Mouse (Mus musculus): Measurements from ENCODE around the gene Cux2. TPM values are rescaled to one million over a fixed set of nuclear protein-coding genes. Genes with fewer than 3 reads are reported as not detected.

Cux2 gene
- polyA plus RNA-seq (2014; fragmentation: Nextera tagmentation; extraction: Ambion mirVana), result 4.7 and 7.1 TPM in 2 replicates

- peak; percentile 81 for ATAC-seq (replicated peaks; ENCODE audit: insufficient number of reproducible peaks, low FRiP score, low TSS enrichment)
- WGBS (ENCODE audit: insufficient replicate concordance), result under 1% methylated on average over 87 of the region's 90 CpGs
- Histone ChIP-seq H3K36me3 (ENCODE audit: control insufficient read depth, insufficient read depth, low read length) (no peaks in the 10 kb centered on the region), H3K4me3 (ENCODE audit: low read depth, low read length) (peak within 1 kb of the TSS; percentile 81), H3K27me3 (ENCODE audit: control insufficient read depth, insufficient read depth, low read length) (peaks cover 49% of the 10 kb centered on the region), H3K4me2 (peak within 1 kb of the TSS; percentile 90), H3K9me3 (replicated peaks; ENCODE audit: control insufficient read depth, low read length) (no peaks in the 10 kb centered on the region), H3K27ac (ENCODE audit: low read depth, low read length) (peak within 1 kb of the TSS; percentile 62), H3K4me1 (ENCODE audit: control insufficient read depth, insufficient read depth, low read length) (peaks cover 30% of the 10 kb centered on the region), H3K9ac (ENCODE audit: low read depth, low read length) (peak within 1 kb of the TSS; percentile 88)
Observed at GRCm38 (mm10) chr5:122050017-122050831, at the start of gene Cux2. Gene Cux2, minus strand, starts transcription at chr5:122050102.

DNA sequence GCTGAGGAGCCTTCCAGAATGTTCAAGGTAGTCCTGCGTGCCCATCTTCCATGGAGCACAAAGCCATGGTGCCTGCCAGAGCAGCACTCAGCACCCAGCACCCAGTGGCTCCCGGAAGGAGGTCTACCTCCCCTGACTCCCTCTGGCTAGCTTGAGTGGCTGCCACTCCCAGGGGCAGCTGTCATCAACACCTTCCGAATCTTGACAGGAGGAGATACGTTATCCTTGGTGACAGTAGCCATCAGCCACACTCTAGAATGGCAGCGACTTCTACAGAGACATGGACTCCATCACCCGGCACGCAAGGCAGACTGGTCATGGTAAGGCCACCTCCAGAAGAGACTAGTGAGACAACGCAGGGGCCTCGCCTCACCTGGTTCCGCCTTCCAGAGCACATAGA is 44.5 kb upstream of the Cux2 start:
- 42% methylated on average over 10 of the region's 10 CpGs for WGBS (ENCODE audit: insufficient replicate concordance)
- peak overlapping the region; percentile 73; the same call in 1 of the 2 replicates for H3K9ac ChIP-seq (ENCODE audit: low read depth, low read length)
- H3K27me3 ChIP-seq (ENCODE audit: control insufficient read depth, insufficient read depth, low read length), result 0 out of 2 replicates have a peak, but pooled peaks cover 2% of the 10 kb centered on the region
- peak overlapping the region; percentile 35 for H3K4me3 ChIP-seq (ENCODE audit: low read depth, low read length)
- H3K9me3 ChIP-seq (replicated peaks; ENCODE audit: control insufficient read depth, low read length), result no peaks in the 10 kb centered on the region
- peak overlapping the region; percentile 58 for H3K4me2 ChIP-seq
- peaks cover 20% of the 10 kb centered on the region for H3K4me1 ChIP-seq (ENCODE audit: control insufficient read depth, insufficient read depth, low read length)
- H3K27ac ChIP-seq (ENCODE audit: low read depth, low read length), result peak overlapping the region; percentile 93
- H3K36me3 ChIP-seq (ENCODE audit: control insufficient read depth, insufficient read depth, low read length), result no peaks in the 10 kb centered on the region
- ATAC-seq (replicated peaks; ENCODE audit: insufficient number of reproducible peaks, low FRiP score, low TSS enrichment), result peak; percentile 67

DNA sequence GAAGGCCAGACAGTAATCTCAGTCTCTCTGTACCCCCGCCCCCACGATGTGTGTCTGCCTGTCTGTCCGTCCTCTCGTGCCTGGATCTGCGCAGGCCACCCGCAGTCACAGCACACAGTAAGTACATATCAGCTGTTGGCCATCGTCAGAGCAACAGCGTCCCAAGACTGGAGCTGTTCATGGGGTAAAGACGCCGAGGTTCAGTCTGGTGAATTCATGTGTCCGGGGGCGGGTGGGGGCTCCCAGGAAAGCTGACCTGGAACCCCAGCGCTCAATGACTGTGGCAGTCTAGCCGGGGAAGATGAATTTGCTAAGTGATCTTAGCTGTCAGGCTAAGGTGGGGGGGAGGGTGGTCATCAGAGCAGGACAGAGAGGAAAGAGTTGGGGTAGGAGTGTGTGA is 43.8 kb upstream of the Cux2 start:
- Histone ChIP-seq H3K27me3 (ENCODE audit: control insufficient read depth, insufficient read depth, low read length) (0 out of 2 replicates have a peak, but pooled peaks cover 2% of the 10 kb centered on the region), H3K9ac (ENCODE audit: low read depth, low read length) (peak overlapping the region; percentile 73), H3K4me3 (ENCODE audit: low read depth, low read length) (peak overlapping the region; percentile 35), H3K27ac (ENCODE audit: low read depth, low read length) (peak overlapping the region; percentile 88), H3K4me1 (ENCODE audit: control insufficient read depth, insufficient read depth, low read length) (peaks cover 19% of the 10 kb centered on the region), H3K36me3 (ENCODE audit: control insufficient read depth, insufficient read depth, low read length) (no peaks in the 10 kb centered on the region), H3K9me3 (replicated peaks; ENCODE audit: control insufficient read depth, low read length) (no peaks in the 10 kb centered on the region), H3K4me2 (peak overlapping the region; percentile 58)
- ATAC-seq (replicated peaks; ENCODE audit: insufficient number of reproducible peaks, low FRiP score, low TSS enrichment), result no peak
- WGBS (ENCODE audit: insufficient replicate concordance), result 55% methylated on average over 14 of the region's 14 CpGs

GRCm38 (mm10) chr5:122092794-122093193 is 42.9 kb upstream of the Cux2 start:
- Histone ChIP-seq H3K4me1 (ENCODE audit: control insufficient read depth, insufficient read depth, low read length) (peaks cover 14% of the 10 kb centered on the region), H3K27ac (ENCODE audit: low read depth, low read length) (peak overlapping the region; percentile 88), H3K4me2 (peak overlapping the region; percentile 58), H3K27me3 (ENCODE audit: control insufficient read depth, insufficient read depth, low read length) (0 out of 2 replicates have a peak, but pooled peaks cover 2% of the 10 kb centered on the region), H3K4me3 (ENCODE audit: low read depth, low read length) (no peak overlapping the region), H3K36me3 (ENCODE audit: control insufficient read depth, insufficient read depth, low read length) (no peaks in the 10 kb centered on the region), H3K9ac (ENCODE audit: low read depth, low read length) (peak overlapping the region; percentile 73; the same call in 1 of the 2 replicates), H3K9me3 (replicated peaks; ENCODE audit: control insufficient read depth, low read length) (no peaks in the 10 kb centered on the region)
- peak; percentile 74 for ATAC-seq (replicated peaks; ENCODE audit: insufficient number of reproducible peaks, low FRiP score, low TSS enrichment)
- WGBS (ENCODE audit: insufficient replicate concordance), result 39% methylated on average over 11 of the region's 11 CpGs

DNA sequence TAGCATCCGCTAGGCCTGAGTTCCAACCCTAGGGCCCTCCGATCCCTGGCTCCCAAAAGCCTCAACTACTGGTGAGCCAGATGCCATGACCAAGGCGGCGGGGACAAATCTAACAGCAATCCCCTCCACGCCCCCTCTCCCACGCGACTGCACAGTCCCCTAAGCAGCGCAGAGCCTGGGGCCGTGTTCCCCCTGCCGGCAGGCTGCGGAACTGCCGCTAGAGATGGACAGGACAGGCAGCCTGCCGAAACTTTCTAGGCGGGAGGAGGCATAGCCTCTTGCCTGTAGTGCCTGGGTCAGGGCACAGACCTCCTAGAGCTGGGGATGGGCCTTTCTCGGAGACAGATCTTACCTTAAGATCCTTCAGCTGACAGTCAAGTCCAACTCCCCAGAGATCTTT is 41.2 kb upstream of the Cux2 start:
- Histone ChIP-seq H3K27ac (ENCODE audit: low read depth, low read length) (no peak overlapping the region), H3K27me3 (ENCODE audit: control insufficient read depth, insufficient read depth, low read length) (0 out of 2 replicates have a peak, but pooled peaks cover 2% of the 10 kb centered on the region), H3K4me2 (no peak overlapping the region), H3K4me3 (ENCODE audit: low read depth, low read length) (no peak overlapping the region), H3K9me3 (replicated peaks; ENCODE audit: control insufficient read depth, low read length) (no peaks in the 10 kb centered on the region), H3K36me3 (ENCODE audit: control insufficient read depth, insufficient read depth, low read length) (no peaks in the 10 kb centered on the region), H3K9ac (ENCODE audit: low read depth, low read length) (no peak overlapping the region), H3K4me1 (ENCODE audit: control insufficient read depth, insufficient read depth, low read length) (peaks cover 14% of the 10 kb centered on the region)
- ATAC-seq (replicated peaks; ENCODE audit: insufficient number of reproducible peaks, low FRiP score, low TSS enrichment), result no peak
- 20% methylated on average over 15 of the region's 15 CpGs for WGBS (ENCODE audit: insufficient replicate concordance)

- Histone ChIP-seq H3K9ac (ENCODE audit: low read depth, low read length) (no peak overlapping the region), H3K27ac (ENCODE audit: low read depth, low read length) (no peak overlapping the region), H3K4me2 (no peak overlapping the region), H3K27me3 (ENCODE audit: control insufficient read depth, insufficient read depth, low read length) (0 out of 2 replicates have a peak, but pooled peaks cover 2% of the 10 kb centered on the region), H3K36me3 (ENCODE audit: control insufficient read depth, insufficient read depth, low read length) (no peaks in the 10 kb centered on the region), H3K4me1 (ENCODE audit: control insufficient read depth, insufficient read depth, low read length) (peaks cover 11% of the 10 kb centered on the region), H3K4me3 (ENCODE audit: low read depth, low read length) (no peak overlapping the region), H3K9me3 (replicated peaks; ENCODE audit: control insufficient read depth, low read length) (no peaks in the 10 kb centered on the region)
- WGBS (ENCODE audit: insufficient replicate concordance), result 77% methylated on average over 8 of the region's 8 CpGs
- ATAC-seq (replicated peaks; ENCODE audit: insufficient number of reproducible peaks, low FRiP score, low TSS enrichment), result no peak
Observed at GRCm38 (mm10) chr5:122089664-122090063, 39.8 kb upstream of the Cux2 start.

GRCm38 (mm10) chr5:122088917-122089316 is 39.0 kb upstream of the Cux2 start:
- 0 out of 2 replicates have a peak, but pooled peaks cover 2% of the 10 kb centered on the region for H3K27me3 ChIP-seq (ENCODE audit: control insufficient read depth, insufficient read depth, low read length)
- ATAC-seq (replicated peaks; ENCODE audit: insufficient number of reproducible peaks, low FRiP score, low TSS enrichment), result no peak; the same call in 1 of the 2 replicates
- WGBS (ENCODE audit: insufficient replicate concordance), result 7% methylated on average over 5 of the region's 5 CpGs
- no peak overlapping the region for H3K4me3 ChIP-seq (ENCODE audit: low read depth, low read length)
- no peaks in the 10 kb centered on the region for H3K9me3 ChIP-seq (replicated peaks; ENCODE audit: control insufficient read depth, low read length)
- no peaks in the 10 kb centered on the region for H3K36me3 ChIP-seq (ENCODE audit: control insufficient read depth, insufficient read depth, low read length)
- H3K4me2 ChIP-seq, result no peak overlapping the region
- peaks cover 5% of the 10 kb centered on the region; the same call in 1 of the 2 replicates for H3K4me1 ChIP-seq (ENCODE audit: control insufficient read depth, insufficient read depth, low read length)
- H3K9ac ChIP-seq (ENCODE audit: low read depth, low read length), result no peak overlapping the region
- no peak overlapping the region for H3K27ac ChIP-seq (ENCODE audit: low read depth, low read length)

- no peaks in the 10 kb centered on the region for H3K36me3 ChIP-seq (ENCODE audit: control insufficient read depth, insufficient read depth, low read length)
- no peak overlapping the region for H3K27ac ChIP-seq (ENCODE audit: low read depth, low read length)
- no peak overlapping the region for H3K9ac ChIP-seq (ENCODE audit: low read depth, low read length)
- no peaks in the 10 kb centered on the region for H3K4me1 ChIP-seq (ENCODE audit: control insufficient read depth, insufficient read depth, low read length)
- H3K4me3 ChIP-seq (ENCODE audit: low read depth, low read length), result no peak overlapping the region
- no peaks in the 10 kb centered on the region for H3K27me3 ChIP-seq (ENCODE audit: control insufficient read depth, insufficient read depth, low read length)
- no peaks in the 10 kb centered on the region for H3K9me3 ChIP-seq (replicated peaks; ENCODE audit: control insufficient read depth, low read length)
- H3K4me2 ChIP-seq, result no peak overlapping the region
- 64% methylated on average over 3 of the region's 3 CpGs for WGBS (ENCODE audit: insufficient replicate concordance)
- ATAC-seq (replicated peaks; ENCODE audit: insufficient number of reproducible peaks, low FRiP score, low TSS enrichment), result no peak
Observed at GRCm38 (mm10) chr5:122086121-122086520, 36.2 kb upstream of the Cux2 start.

All from heart, embryonic 11.5 days (tissue).